Mouse (Mus musculus): Measurements from ENCODE around the gene Spop.

The Spop gene

DNA sequence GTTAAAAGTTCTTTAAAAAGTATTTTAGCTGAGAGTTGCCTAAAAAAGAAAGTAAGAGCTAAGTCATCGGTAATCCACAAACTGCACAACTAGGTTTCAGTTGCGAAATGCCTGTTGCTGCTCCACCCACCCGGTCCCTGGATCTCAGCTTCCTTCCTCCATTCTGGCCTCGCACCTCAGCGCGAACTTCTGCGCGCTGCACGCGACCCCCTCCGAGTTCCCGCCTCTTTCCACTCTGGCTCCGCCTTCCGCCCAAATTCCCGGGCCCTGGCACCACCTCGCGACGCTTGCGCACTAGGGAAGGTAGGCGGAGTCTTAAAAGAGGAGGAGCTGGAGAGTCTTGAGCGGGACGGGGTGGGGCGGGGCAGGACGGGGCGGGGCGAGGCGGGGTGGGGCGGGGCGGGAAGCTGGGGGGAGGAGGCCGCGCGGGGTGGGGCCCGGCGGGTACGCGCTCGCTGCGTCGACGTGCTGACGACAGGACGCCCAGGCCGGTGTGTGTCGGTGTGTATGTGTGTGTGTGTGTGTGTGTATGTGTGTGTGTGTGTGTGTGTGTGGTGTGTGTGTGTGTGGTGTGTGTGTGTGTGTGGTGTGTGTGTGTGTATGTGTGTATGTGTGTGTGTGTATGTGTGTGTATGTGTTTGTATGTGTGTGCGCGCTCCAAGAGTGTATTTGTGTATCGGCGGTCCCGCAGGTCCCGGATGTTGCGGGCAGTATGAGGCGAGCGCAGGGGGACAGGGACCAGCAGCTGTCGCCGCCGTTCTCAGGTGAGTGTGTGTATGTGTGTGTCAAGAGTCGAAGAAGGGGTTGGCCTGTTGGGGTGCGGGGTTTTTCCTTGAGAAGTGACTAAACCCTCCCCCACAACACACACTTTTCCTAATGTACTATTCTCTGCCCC lies at the start of gene Spop:
Spop (plus strand) TSS at position 440 of the 895 bp plus-strand sequence.
- DNase-seq (ENCODE audit: low read depth, low spot score) = peak; percentile 93

DNA sequence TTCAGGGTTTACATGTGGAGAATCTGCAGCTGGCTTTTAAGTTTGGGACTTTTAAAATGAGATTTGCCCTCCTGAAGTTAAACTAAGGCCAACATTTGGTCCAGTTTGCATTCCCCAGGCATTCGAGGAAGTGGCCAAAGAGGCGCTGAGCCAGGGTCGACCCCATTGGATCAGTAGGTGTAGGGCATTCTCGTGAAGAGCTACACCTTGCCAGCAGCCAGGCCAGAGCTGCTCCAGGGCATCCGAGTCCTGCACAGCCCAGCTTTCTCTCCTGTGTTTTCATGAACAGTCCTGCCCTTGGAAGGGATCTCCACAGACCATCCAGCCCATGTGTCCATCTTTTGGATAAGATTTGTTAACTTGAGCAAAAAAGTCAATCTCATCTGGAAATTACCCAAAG lies 49.5 kb upstream of the Spop start:
- DNase-seq (ENCODE audit: low read depth, low spot score) = no peak

DNA sequence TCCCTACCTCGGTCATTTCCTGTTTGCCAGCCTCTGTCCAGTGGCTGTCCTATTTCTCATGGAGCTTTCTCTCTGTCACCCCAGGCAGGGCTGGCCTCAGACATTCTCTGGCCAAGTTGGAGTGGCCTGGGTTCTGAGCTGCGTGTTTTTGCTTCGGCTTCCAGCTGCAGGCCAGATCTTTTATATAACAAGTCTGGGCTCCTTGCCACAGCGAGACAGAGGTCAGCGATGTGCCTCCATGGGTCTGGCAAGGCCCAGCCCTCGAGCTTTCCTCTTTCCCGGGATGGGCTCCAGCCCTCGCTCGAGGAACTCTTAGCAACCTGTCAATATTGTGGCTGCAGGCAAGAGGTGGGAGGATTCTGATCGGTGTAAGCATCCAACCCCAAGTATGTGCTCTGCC lies 48.3 kb upstream of the Spop start:
- DNase-seq (ENCODE audit: low read depth, low spot score) = no peak

DNA sequence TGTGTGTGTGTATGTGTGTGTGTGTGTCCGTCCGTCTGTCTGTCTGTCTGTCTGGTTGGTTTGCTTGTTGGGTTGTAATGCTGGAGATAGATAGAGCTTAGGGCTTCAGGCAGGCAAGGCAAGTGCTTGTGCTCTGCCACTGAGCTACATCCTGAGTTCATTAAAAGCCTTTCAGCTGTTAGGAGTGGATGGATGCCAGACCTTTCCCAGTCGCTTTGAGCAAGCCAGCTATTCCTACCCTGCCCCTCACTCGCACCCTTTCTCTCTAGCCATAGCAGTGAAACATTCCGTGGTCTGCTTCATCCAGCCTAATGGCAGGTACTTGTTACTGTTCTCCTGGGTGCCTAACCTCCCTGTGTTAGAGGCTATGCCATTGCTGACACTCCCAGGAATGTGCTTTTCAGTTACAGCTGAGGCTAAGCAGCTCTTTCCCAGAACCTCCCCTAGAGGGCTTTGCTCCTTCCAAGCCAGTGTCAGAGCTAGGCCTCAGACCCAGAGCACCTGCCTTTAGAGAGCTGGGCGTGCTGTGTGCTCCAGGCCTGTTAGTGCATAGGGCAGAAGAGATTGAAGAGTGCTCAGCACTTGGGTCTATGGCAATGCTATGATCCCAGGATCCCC lies 47.5 kb upstream of the Spop start:
- DNase-seq (ENCODE audit: low read depth, low spot score) = no peak

DNA sequence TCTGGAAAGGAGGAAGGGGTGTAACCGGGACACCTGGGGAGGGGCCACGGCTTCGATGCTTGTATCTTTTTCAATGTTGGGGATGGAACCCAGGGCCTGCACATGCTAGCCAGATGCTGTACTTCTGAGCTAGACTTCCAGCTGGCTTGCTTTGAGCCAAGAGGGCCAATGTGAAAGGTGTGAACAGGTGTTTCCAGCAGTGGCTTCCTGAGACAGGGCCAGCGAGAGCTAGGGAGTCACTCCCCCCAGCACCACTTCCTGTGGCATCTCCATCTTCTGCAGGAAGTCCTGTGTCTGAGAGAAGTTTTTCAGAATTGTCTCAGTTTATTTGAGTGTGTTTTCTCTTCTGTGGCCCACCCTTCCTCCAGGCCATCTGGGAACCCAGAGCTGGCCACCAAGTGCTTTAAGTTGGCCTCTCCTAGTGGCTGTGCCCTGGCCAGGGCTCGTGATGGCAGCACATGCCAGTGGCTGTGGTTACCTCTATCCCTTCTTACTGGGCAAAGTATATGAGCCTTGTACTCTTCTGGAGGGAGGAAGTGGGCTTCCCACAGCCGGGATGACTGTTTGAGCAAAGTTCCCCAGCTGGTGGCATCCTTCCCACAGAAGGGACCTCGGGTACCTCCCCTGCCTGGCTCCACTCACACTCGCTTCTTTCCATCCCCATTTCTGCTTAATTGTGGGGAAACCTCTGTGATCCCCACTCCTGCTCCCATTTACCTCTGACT lies 46.7 kb upstream of the Spop start:
- no peak for DNase-seq (ENCODE audit: low read depth, low spot score)

DNA sequence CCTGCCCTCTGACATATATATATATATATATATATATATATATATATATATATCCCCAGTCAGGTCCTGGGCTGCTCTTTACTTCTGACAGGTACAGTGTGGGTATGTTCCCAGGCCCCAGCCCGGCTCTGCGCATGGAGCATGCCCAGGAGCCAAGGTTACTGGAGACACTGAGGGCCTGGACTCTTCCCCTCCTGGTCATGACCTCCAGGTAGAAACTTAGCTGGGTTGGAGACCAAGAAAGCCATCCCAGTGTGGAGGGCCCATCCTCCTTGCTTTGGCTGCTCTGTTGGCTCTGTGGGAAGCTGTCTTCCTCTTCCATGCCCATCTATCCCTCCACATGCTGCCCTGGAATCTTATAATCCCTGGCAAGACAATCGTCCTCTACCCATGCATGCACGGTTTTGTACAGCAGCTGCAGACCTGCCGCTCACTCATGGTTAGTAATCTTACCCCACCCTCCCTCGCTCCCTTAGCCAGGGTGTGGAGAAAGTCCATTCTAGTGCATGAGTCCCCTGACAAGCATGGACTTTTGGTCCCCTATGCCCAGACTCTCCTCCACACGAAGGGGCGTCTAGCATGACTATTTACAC lies 45.6 kb upstream of the Spop start:
- no peak for DNase-seq (ENCODE audit: low read depth, low spot score)

DNA sequence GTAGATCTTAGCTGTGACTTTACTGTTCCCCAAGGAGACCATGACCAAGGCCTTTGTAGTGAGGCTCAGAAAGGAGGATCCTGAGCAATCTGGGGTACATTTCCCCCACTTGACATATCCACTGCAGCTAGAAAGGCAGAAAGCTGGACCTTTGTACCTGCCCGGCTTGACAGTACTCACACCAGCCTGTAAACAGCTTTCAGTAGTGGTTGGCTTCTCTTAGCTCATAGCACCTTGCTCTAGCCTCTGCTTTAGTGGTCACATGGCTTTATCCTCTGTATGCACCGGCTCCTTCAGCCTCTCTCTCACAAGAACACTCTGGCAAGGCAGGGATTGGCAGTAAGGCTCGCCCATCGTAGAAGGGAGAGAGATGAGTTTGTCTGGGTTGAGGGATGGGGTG lies 45.0 kb upstream of the Spop start:
- DNase-seq (ENCODE audit: low read depth, low spot score) = no peak

DNA sequence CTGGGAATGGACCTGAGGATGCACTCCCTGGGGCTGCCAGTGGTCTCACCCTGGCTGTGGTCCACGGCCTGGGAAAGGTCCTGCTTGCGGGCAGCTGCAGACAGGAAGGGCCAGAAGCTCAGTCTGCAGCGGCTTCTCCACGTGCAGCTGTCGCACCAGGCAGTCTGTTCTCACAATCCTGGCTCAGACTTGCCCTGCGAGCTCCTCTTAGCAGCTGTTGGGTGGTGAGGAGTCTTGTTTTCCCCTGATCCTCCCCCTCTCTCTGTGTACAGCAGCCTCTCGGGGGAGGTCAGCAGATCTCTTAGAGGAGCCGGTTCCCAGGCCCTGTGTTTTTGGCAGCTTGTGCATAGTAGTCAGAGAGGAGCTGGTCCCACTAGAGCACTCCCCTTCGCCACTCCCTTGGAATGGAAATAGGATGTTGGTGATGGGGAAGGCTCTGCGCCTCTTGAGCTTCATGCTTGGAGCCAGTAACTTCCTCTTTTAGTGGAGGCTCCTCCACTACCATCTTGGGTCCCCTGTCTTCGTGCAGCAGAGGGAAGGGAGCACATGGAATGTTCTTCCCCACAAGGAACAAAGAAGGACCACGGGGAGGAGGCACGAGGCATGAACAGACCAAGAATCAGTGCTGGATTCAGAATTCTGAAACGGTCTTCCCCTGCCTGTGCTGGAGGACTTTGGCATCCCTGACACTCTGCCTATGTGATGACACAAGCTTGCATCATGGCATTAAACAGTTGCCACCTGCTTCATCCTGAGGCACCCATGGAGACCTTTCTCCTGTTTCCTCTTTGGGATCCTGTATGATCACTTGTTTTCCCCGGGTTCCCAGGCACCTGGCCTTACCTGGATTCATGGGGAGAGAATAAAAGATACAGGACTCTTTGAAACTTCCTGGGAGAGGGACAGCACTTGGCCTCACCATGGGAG lies 43.7 kb upstream of the Spop start:
- no peak for DNase-seq (ENCODE audit: low read depth, low spot score)

DNA sequence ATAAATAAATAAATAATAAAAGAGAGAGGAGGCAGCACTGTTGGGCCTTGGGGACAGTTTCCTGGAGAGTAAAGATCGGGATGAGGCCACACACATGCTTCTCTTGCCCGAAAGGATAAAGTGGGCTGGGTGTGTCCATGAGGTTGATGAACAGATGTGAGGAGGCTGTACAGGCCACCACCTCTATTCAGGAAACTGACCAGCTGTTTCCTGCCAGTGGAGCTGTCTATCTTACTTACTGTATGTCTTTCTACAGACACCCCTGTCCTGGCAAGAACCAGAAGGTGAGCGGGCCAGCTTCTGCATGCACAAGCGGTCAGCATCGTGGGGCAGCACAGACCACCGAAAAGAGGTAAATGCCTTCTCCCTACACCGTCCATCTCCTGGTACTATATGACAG lies 42.7 kb upstream of the Spop start:
- no peak for DNase-seq (ENCODE audit: low read depth, low spot score)

DNA sequence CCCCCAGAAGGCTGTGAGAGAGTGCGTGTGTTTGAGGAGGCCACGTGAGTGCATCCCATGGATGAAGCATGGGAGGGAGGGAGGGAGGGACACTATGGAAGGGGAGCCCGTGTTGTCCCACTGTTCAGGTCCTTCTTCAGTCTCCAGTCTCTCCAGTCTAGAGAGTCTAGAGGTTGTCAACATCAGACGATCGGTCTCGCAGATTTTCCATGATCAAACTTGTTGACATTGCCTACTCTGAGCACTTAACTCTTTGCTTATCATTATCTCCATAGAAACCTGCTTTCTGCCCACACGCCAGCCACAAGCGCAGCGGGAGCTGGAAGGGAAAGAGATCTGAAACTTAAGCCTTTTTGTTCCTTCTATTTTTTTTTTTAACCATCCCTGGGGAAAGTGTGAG lies 35.0 kb upstream of the Spop start:
- DNase-seq (ENCODE audit: low read depth, low spot score) = no peak

DNA sequence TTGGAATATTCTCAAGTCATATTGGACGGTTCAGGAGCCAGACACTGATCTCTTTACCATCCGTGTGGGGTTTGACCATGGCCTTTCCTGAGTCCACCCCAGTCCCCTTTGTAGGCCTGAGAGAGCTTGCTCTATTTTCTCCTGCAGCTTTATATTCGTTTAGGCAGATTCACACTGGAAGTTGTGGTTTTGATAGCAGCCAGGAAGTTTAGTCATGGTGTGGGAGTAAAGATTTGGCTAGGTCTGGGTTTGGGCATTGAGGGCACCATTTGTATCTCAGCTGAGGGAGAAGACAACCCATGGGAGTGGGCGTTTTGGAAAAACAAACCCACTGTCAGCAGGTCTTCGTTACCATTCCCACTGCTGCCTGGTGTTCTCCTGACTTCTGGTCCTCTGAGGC lies 34.3 kb upstream of the Spop start:
- DNase-seq (ENCODE audit: low read depth, low spot score) = no peak

DNA sequence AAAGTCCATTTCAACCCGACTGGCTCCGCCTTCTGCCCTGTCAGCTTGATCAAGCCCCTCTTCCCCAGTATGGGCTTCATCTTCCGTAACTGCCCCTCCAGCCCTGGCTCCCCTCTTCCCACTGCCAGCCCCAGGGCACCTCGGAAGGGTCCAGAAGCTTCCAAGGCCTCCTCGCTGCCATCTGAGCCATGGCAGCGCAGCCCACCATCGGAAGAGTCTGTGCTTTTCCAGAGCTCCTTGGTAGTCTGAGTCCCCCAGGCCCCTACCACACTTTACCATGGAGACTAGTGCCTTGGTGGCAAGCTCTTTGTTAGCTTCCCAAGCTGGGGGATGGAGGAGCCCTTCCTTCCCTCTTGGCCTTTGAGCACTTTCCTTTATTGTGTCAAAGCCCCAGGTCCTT lies 33.2 kb upstream of the Spop start:
- DNase-seq (ENCODE audit: low read depth, low spot score) = no peak

DNA sequence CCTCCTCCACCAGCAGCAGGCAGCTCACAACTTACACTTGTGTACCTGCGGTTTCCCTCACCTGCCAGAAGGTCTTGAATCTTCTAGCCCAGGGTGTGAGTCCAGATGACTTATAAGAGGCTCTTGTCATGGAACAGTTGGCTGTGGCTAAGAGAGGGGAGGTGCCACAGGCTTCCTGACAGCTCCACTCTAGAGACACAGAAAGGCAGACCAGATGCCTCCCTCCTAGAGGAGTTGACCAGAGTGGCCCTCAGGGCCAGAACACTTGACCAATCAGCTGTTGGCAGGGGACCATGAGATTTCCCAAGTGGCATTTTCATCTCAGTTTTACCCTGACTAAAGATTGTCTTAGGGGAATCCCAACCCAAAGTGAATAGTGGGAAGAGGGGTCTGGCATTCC lies 32.7 kb upstream of the Spop start:
- DNase-seq (ENCODE audit: low read depth, low spot score) = no peak

DNA sequence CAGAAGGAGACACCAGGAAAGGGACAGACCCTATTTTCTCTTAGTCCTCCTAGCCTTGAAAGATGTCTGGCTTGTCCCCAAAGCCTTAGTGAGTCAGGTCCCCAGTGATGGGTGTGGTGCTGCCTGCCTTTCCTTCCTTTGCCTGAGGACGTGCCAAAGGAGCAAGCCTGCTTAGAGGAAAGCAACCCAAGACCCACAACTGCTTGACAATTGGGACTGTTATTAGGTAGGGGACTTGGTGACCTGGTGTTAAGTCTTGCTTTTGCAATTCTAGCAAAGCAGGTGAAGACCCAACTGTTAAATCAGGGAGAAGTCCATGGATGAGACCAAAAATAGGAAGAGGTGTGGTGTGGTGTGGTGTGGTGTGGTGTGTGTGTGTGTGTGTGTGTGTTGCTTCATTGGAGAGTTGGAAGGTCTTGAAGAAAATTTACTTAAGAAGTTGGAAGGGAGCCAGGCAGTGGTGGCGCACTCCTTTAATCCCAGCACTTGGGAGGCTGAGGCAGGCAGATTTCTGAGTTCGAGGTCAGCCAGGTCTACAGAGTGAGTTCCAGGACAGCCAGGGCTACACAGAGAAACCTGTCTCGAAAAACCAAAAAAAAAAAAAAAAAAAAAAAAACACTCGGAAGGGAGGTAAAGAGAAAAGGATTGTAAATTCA lies 30.4 kb upstream of the Spop start:
- DNase-seq (ENCODE audit: low read depth, low spot score) = no peak

DNA sequence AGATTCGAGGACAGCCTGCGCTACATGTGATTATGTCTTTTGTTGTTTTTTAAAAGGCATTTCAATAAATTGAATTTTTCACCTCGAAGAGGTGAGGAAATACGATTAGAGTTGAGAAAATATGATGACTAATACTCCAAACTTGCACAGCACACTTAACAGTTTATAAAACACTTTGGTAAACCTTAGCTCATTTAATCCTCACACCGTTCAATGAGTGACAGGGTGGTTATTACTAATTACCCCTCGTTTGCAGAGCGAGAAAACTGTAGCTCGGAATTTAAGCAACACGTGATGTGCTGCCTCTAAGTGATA lies 29.9 kb upstream of the Spop start:
- DNase-seq (ENCODE audit: low read depth, low spot score) = no peak

DNA sequence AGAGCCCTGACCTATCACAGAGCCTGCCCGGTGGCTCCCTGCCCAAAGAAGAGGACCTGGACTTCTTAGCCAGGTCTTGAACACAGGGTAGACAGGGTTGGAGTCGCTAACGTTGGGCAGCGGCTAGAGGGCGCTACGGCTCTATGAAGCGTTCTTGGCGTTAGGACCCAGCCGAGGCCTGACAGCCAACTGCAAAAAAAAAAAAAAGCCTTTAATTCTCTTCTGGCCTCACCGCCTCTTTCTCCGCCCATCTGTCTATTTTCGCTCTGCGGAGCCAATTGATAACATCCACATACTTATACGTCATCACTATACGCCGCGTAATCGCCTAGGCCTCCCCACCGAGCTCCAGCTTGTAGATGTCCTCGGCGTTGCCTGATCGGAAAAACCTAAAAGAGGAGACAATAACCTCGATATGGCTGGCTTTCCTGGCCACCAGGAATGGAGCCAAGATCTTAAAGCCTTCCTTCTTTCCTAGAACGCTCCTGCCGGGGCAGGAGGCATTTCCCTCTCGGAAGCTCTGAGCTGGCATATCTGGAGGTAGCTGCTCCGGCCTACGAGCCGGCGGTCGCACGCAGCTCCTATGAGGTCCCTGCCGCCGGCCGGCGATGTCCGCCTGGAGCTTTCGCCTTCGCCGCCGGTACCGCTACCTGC lies 29.4 kb upstream of the Spop start, which contains the start of gene Slc35b1:
Slc35b1 (plus strand) TSS at position 374 of the 654 bp plus-strand sequence.
- peak; percentile 100 for DNase-seq (ENCODE audit: low read depth, low spot score)

DNA sequence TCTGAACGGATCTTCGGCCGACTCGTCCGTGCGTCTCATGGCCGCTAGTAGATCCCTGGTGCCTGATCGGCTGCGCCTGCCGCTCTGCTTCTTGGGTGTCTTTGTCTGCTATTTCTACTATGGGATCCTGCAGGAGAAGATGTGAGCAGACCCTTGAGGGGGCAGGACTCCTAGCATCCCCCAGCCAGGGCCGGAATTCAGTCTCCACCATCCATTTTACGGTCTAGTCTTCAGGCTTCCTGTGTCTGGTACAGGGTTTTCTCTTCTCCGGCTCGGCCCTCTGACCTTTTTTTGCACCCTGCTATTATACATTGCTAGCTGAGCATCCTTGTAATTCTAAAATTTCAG lies 28.9 kb upstream of the Spop start:
- DNase-seq (ENCODE audit: low read depth, low spot score) = no peak

DNA sequence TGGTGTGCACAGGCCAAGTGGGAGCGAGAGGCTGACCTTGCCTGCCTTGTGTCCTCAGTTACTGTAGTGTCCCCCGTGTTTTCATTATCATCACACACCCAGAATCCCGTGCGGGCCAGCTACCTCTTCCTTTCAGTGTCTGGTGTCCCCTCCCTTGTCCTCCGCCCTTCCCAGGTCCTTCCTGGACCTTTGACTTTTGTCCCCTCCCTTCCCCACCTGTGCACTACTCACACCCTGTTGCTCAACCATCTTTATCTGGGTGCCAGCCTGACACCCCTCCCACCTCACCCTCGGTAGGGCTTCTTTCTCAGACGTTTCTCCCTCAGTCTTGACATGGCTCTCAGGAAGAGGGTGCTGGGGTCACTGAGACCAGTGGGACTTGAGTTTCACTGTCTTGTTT lies 26.5 kb upstream of the Spop start:
- DNase-seq (ENCODE audit: low read depth, low spot score) = no peak

DNA sequence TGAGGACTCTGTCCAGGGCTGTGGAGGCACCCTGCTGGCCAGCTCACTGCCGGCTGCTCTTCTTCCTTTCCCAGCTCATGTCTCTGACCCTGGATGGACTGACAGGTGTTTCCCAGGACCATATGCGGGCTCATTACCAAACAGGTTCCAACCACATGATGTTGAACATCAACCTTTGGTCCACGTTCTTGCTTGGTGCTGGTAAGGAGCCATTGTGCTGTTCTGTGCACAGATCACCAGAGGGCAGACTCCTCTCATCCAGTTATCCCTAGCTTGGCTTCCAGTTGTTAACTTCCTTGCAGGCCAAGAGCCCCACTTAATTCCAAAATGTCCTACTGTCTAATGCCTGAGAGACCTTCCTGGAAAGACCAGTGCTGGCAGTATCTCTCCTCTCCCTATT lies 24.9 kb upstream of the Spop start:
- no peak for DNase-seq (ENCODE audit: low read depth, low spot score)

DNA sequence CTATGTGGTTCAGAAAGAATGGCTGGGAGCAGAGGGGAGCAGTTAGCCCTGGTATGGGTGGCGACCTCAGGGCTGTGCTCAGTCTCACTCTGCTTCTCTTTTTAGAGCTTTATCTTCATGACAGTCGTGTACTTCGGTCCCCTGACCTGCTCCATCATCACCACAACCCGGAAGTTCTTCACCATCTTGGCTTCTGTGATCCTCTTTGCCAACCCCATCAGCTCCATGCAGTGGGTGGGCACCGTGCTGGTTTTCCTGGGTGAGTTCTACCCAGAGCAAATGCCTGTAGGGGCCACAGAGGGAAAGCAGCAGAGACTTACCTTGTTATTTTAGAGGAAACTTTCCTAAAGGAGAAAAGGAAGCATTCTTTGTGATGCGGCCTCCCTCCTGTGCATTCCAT lies 23.5 kb upstream of the Spop start:
- no peak for DNase-seq (ENCODE audit: low read depth, low spot score)
